Mouse (Mus musculus): ENCODE results near the gene Apoc2. TPM values are rescaled to one million over a fixed set of nuclear protein-coding genes. Genes with fewer than 3 reads are reported as not detected.
A peak's percentile ranks its signal among the peaks of the same experiment; 100 is the strongest.

The Apoc2 gene
- total RNA-seq, 2 experiments from 2014 or later, result not detected

GRCm38 (mm10) chr7:19678901-19679300, 1.2 kb upstream of the Apoc2 start:
- DNase-seq, result no peak

- no peak for DNase-seq
Measured at GRCm38 (mm10) chr7:19676662-19677061, 1.1 kb downstream of the Apoc2 start.

DNA sequence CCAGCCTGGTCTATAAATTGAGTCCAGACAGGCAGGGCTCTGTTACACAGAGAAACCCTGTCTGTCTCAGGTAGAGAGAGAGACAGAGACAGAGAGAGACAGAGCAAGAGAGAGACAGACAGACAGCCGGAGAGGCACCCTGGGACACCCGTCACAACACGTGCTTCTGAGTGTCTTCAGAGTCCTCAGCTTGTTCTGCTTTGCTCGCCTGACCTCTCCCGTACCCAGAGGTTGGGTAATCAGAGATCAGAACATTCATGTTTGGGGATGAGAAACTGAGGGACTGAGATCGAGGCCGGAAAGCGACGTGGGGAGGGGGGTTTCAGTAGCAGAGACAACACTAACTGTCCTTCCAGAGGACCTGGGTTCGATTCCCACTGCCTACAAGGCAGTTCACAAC, 1.9 kb downstream of the Apoc2 start:
- DNase-seq, result no peak

DNA sequence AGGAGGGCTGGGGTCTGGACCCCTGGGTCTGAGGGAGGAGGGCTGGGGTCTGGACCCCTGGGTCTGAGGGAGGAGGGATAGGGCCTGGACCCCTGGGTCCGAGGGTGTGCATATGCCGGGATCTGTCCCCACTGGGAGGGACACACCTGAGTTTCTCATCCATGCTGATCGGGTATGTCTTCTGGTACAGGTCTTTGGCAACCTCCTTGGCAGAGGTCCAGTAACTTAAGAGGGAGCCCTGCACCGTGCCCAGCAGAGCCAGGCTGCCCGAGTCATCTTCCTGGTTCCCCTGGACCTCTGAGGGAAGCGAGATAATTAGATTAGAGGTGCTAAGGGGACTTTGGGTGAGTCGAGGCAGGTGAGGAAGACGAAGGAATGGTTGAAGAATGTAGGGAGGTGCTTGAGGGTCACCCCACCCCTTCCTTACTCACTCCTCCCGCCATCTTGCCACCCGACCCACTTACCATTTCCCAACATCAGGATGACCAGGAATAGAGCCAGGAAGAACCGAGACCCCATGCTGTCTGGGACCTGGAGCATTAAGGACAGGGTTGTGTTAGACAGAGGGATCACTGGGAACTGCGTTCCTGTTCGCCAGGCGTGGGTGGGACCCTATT, 4.5 kb downstream of the Apoc2 start:
- no peak for DNase-seq

DNA sequence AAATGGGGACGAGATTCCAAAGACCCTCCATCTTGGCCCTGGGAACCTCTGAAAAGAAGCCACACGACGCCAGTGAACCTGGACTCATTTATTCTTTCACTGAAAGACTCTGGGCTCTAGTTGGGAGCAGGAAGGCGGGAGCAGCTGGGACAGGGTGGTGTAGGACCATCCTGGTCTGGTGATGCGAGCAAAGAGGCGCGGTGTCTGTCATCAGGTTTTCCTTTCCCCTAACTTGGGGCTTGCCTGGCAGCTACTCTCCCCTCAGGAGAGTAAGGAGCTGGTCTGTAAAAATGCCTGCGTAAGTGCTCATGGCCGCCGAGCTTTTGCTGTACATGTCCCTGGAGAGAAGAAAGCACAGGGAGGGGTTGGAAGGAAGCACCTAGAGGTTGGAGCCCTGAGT, 6.2 kb downstream of the Apoc2 start:
- DNase-seq, result no peak

DNA sequence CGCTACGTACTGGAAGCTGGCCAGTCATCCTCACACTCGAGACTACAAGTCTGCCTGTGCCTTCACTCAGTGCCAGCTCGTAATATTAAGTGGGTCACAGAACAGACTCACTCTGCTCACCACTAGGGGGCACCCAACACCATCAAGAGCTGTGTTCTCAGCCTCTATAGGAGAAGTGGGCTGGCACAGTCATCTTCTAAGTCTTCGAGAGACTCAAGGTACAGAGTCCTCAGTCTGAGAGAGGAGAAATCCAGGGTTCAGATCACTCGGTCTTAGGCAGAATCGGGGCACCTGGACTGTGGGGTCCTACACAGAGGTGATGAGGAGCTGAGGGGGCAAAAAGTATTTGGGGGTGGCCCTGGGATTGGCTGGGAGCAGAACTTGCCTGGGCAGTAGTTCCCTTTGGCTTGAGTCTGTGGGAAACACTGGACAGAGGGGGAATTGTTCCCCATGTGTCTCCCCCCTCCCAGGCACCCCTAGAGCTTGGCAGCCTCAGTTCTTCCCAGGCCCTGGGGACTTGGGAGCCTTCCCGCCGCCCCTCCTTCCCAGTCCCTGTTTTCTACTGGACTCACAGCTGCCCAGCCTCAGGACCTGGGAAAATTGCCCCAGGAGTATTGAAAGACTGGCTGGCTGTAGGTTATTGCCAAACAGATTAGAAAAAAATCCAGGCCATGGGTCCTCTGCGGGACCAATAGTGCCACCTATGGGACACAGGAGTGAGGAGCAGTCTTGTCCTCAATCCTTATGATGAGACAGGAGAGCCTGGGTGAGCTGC, 8.6 kb downstream of the Apoc2 start:
- DNase-seq, result peak; percentile 81

- no peak for DNase-seq
Measured at GRCm38 (mm10) chr7:19667434-19667833, 10.3 kb downstream of the Apoc2 start.

DNA sequence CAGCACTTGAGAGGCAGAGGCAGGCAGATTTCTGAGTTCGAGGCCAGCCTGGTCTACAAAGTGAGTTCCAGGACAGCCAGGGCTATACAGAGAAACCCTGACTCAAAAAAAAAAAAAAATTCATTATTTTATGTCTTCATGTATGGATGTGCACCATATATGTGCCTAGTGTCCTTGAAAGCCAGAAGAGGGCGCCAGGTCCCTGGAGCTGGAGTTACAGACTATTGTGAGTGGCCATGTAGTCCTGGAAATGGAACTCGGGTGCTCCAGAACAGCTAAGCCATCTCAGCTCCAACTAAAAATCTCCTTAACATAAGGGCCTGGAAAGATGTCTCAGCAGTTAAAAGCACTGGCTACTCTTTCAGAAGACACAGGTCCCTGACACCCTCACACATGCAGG, 11.0 kb downstream of the Apoc2 start:
- DNase-seq, result no peak

DNA sequence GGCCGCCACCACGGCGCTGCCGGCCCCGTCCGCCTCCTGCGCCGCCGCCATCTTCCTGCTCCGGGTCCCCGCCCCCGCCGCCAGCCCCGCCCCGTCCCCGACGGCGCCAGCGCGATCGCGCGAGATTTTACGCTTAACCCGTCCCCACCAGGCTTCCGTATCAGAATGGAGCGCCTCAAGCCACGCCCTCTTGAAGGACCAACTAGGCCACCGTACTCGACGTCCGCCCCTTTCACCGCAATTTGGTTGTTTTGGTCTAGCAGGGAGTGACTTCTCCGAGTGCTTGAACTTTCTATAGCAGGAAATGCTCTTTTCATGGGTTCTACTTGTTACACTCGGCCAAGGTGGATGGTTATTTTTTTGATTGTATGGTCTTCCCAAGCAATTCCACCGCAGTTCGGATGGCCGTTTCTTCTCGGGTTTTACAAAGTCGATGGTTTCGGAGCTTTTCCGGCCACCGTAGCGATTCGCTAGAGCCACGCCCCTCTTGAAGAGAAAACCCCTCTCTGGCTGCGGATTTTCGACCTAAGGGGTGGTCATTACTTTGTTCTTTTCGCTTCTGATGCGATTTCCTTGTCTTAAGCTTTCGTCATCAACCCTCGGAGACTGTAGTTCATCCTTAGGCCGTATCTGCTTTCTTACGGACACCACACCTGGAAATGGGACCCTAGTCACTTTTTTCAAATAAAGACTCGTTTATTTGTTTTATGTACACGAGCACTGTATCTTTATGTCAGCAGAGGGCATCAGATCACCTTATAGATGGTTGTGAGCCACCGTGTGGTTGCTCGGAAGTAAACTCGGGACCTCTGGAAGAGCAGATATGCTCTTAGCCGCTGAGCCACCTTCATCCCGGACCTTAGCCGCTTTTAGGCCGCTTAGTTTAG, 12.5 kb downstream of the Apoc2 start, which contains the start of gene Clptm1:
Gene Clptm1 (minus strand): TSS at position 79 of the 887 bp plus-strand sequence.
- peak; percentile 96 for DNase-seq

GRCm38 (mm10) chr7:19664455-19664954, 13.2 kb downstream of the Apoc2 start:
- DNase-seq, result no peak

GRCm38 (mm10) chr7:19663940-19664339, 13.8 kb downstream of the Apoc2 start:
- no peak for DNase-seq

DNA sequence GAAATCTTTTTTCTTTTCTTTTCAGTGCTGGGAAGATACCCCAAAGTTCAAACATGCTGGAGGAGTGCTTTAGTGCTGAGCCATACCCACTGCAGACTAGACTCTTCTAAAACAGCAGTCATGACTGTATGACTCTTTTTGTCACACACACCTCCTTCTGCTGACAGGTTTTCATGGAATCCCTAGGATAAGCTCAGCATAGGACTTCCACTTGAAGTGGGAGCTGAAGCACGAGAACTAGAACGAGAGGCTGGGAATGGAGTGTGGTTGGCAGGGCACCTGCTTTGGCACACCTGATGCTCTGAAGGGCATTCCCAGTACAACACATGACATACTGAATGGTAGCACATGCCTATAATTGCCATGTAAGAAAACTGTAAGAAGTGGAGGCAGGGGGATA, 25.1 kb downstream of the Apoc2 start:
- DNase-seq, result no peak

- DNase-seq, result no peak
Measured at GRCm38 (mm10) chr7:19651063-19651786, 26.5 kb downstream of the Apoc2 start.

- no peak for DNase-seq
Measured at GRCm38 (mm10) chr7:19641223-19641622, 36.5 kb downstream of the Apoc2 start.

- DNase-seq, result no peak
Measured at GRCm38 (mm10) chr7:19635074-19635827, 42.5 kb downstream of the Apoc2 start.

DNA sequence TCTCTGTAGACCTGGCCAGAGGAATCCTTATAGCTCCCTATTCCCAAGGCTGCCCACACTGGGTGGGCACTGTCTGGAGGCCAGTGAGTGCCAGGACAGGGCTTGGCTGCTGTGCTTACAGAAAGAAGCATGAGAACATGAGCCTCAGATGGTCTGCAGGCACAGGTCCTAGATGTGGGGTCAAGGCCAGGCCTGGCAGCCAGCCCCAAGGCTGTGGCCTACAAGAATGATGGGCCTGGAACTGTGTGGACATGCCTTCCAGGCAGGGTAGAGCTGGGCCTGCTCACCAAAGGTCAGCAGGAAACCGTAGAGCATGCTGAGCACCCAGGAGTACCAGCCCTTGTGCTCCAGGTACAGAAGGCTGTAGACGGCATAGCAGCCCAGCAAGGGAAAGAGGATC, 43.1 kb downstream of the Apoc2 start:
- DNase-seq, result peak; percentile 69

GRCm38 (mm10) chr7:19633855-19634254, 43.9 kb downstream of the Apoc2 start:
- DNase-seq, result no peak

GRCm38 (mm10) chr7:19633197-19633596, 44.5 kb downstream of the Apoc2 start:
- no peak for DNase-seq

DNA sequence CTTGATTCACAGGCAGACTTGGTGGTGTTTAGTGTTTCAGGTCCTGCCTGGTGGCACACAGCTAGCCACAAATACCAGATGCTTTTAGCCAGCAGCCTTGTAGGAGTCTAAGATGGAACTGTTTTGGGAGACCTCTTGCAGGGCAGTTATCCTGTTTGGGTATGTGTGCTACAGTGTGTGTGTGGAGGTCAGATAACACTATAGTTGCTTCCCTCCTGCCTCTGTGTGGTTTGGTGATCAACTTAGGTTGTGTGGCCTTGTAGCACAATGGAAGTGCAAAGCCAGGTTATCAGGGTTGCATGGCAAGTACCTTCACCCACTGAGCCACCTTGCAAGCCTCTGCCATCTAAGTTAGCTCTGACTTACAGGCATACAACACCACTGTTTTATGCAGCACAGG, 45.0 kb downstream of the Apoc2 start:
- DNase-seq, result no peak

- no peak for DNase-seq
Measured at GRCm38 (mm10) chr7:19632275-19632674, 45.5 kb downstream of the Apoc2 start.

DNA sequence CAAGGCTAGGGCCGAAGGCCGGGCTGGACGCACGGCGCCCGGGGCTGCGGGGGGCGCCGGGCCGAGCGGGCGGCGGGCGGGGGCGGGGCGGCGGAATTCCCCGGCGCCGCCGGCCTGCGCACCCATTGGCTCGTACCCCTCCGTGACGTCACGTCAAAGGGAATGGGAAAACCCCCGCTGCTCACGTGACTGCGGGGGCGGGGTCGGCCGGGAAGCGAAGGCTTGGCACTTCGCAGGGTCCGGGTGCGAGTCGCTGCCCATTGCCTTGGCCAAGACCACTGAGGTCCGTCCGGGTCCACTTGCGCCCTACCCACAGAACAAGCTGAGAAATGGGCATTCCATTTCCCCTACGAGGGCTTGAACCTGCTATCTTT, 48.4 kb downstream of the Apoc2 start, which contains the start of gene Relb:
Gene Relb (minus strand): TSS at position 78 of the 374 bp plus-strand sequence.
- peak; percentile 83 for DNase-seq

Measured in gastrocnemius, postnatal 25 days (tissue).